Mouse (Mus musculus) ES-E14 (cell line): ENCODE results near the gene Tbxa2r.

ENCODE experiments used
- CHD2 ChIP-seq: IDR thresholded peaks from 2 replicates; pipeline ENCODE4 v1.6.1; 2014; ENCODE audit warnings: mild to moderate bottlenecking, low read depth, low read length, inconsistent platforms
- ZC3H11A ChIP-seq: IDR thresholded peaks from 2 replicates; pipeline ENCODE4 v1.6.1; 2012; ENCODE audit warnings: low read depth, mild to moderate bottlenecking, inconsistent platforms, low read length, borderline replicate concordance

DNA sequence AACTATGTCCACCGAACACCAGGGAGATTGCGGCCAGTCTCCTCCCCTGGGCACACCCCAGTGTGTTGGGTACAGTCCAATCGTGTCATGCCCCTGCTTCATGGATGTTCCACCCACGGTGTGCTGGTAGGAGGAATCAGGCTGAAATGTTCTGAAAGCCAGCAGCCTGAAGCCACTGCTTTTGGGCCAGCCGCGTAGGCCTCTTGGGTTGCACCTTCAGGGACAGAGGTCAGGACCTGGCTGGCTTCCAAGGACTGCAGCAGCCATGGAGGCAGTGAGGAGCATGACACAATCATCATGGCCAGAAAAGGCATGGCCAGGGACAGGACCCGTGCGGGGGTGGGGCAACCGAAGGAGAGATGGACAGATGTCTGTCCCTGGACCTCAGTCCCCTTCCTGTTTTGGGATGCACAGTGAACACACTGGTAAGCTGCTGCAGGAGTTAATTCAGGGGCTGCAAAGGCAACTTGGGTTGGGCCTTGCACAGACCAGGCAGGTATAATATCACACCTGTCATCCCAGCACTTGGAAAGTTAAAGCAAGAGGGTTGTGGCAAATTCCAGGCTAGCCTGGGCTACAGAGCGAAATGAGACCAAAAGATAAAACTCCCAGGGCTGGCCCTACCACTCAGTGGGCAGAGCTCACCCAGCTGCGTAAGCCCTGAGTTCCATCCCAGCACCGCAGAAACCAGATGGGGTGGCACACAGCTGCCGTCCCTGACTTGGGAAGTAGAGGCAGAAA, 9.8 kb upstream of the Tbxa2r start:
- no peak for TF ChIP-seq CHD2
- no peak for TF ChIP-seq ZC3H11A
